Mouse (Mus musculus): ENCODE measurements around the gene Cope.

The Cope gene

DNA sequence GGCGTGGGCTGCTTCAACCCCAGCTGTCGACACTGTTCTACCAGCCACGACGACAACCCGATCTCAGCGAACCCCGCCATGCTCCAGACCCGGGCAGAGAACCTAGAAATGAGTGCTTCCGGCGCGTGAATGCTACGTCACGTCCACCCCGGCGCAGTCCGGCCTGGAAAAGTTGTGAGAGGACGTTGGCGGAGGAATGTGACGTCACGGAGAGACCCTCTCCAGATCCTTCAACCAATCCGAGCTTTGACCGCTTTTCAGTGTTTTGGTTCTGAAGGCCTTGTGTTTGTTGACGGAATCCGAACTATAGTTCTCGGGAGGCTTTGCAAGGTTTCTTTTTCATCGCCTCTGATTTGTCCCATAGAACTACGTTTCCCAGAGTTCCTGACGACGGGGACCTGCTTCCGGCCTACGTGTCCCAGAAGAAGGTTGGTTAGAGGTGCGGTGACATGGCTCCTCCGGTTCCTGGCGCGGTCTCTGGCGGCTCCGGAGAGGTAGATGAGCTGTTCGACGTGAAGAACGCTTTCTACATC lies at the start of gene Cope, which contains the start of gene Ddx49:
Cope (plus strand) TSS at position 161 of the 533 bp plus-strand sequence.
Ddx49 (minus strand) TSS at position 132 of the 533 bp plus-strand sequence.
- peak; percentile 90 to 92 for DNase-seq (ENCODE audit: low spot score in 2 of 2)

DNA sequence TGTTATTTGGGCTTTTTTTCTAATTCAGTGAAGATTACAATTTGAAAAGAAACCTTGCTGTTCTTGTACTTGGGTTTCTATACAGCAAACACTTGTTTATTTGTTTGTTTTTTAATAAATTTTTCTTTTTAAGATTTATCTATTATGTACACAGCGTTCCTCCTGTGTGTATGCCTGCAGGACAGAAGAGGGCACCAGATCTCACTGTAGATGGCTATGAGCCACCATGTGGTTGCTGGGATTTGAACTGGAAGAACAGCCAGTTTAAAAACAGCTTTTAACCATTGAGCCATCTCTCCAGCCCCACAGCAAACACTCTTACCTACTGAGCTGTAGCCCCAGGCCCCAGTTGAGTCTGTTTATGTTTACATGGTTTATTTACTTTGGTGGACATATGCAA lies 47.7 kb upstream of the Cope start:
- DNase-seq (ENCODE audit: low spot score in 2 of 2), result no peak

DNA sequence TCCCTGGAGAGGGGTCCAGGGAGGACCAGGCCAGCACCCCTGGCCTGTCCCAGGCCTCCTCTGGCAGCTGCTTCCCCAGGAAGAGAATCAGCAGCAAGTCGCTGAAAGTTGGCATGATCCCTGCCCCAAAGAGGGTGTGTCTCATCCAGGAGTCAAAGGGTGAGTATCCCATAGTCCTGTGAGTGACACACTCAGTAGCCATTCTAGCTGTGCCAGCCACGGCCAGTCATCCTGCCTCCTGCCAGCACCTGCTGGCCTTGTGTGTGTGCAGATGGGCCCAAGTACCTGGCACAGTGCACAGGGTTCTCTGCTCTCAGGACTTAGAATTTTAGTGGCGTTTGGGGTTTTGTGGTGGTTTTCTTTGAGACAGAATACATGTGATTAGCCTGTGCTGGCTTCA lies 44.9 kb upstream of the Cope start:
- no peak for DNase-seq (ENCODE audit: low spot score in 2 of 2)

DNA sequence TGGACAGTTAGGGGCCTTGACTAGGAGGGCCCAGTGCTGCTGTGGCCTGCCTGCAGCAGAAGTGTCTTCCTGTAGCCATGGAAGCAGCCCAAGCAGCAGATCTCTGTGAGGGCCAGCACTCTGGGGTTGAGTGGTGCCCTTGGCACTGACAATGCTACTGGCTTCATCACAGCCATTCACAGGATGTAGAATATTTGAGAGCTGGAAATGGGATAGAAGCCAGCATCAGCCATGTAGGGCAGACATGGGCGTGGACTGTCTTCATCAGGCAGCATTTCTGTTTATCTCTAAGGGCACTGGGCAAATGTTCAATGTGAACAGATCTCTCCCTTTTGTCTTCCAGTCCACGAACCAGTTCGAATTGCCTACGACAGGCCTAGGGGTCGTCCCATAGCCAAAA lies 43.7 kb upstream of the Cope start:
- DNase-seq (ENCODE audit: low spot score in 2 of 2), result no peak

DNA sequence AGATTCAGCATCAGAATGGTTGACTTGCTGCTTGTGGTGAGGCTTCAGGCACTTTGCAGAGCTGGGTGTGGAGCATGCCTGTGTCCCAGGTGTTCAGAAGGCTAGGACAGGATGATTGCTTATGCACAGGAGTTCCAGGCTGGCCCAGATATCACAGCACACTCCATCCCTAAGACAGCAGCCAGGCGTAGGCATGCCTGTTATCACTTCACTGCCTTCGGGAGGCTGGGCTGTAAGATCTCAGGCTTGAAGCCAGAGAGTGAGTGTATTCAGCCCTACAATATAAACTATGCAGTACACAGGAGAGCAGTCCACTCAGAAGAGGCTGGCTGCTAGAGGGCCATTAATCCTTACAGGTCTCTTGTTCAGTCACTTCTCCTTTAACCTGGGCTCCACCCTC lies 43.3 kb upstream of the Cope start:
- no peak for DNase-seq (ENCODE audit: low spot score in 2 of 2)

DNA sequence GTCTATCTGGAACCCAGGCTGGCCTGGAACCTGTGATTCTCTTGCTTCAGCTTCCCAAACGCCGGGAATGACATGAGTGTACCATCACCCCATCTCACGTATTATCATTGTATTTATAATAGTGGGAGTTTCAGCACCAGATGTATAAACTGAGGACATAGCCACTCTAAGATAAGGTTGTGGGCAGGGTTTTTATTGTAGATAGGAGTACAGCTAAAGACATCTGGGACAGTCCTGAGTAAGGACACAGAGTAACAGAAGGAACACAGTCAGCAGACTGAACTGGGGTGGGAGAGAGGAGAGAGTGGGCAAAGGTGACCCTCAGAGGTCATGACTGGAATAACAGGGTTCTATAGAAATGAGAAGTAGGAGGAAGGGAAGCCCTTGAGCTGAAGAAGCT lies 34.6 kb upstream of the Cope start:
- DNase-seq (ENCODE audit: low spot score in 2 of 2), result no peak

DNA sequence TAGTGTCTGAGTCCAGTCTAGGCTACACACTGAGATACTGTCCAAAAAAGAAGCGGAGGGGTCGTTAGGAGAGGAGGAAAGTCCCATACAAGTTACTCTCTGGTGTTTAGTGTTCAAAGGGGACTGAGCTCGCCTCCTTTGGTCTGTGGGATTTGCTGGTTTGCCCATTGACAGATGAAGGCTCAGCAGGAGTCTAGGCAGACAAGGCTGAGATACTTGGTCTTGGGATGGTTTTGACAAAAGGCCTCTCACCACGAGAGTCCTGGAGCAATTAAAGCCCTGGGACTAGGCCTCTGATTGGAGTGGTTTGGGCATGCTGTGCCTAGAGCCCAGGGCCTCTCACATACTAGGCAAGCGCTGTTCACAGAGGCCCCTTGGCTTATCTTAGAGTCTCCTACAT lies 34.0 kb upstream of the Cope start:
- no peak for DNase-seq (ENCODE audit: low spot score in 2 of 2)

DNA sequence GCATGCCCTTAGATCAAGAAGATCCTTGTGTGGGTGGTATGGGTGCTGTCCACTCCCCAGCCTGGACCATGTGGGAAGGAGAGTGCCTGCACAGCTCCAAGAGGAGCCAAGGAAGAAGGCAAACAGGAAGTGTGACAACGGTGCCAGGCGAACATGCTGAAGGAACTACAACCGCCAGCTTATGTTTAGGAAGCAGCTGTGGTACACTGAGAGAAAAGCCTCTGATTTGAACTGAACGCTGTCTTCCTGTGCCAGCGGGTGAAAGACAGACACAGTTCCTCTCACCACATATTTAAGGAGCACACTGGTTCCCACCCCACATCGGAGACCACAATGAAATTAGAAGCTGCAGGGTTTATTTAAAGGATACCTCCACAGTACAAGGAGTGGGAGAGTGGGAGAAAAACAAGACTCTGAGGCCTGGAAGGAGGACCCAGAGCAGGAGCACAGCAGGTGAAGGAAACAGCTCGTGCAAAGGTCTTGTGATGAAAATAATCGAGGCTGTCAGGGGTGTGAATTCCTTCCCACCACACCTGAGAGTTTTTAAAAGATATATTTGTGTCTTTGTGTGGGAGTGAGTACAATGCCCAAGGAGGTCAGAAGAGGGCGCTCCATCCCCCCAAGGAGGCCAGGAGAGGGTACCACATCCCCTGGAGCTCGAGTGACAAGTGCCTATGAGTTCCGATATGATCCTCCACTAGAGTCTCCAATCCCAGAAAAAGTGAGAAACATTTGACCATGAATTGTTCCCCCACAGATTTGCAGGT lies 33.3 kb upstream of the Cope start:
- peak in 1 of 2 experiments; percentile 23 for DNase-seq (ENCODE audit: low spot score in 2 of 2)

DNA sequence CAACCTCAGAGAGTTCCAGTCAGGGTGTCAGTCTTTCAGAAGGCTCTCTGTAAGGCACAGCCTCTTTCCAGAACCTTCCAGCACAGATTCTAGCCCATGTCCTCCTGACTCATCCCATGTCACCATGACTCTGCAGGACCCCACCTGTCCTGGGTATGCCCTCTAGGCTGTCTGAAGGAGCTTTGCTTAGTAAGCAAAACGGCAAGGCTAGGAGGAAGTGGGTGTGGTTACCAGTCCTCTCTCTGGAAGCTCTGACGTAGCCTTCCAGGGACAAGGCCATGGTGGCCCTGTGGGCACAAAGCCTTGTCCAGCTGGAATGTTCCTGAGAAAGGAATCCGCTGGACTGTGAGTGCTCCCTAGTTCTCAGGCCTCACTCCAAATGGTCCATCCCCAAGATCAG lies 29.4 kb upstream of the Cope start:
- no peak for DNase-seq (ENCODE audit: low spot score in 2 of 2)

DNA sequence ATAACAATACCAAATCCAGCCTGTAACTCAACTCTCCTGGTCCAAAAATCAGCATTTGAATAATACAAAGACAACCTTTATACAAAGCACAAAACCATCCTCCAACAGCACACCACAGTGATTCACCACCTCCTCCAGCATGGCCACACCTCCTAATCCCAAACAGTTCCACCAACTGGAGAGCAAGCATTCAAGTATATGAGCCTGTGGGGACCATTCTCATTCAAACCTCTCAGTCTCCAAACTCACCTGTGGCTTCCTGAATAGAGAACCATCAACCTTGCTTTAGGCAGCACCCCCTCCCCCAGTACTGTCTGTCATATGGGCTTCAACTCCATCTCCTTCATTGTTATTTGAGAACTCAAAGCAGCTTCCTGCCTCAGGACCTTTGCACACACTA lies 28.0 kb upstream of the Cope start:
- DNase-seq (ENCODE audit: low spot score in 2 of 2), result no peak

DNA sequence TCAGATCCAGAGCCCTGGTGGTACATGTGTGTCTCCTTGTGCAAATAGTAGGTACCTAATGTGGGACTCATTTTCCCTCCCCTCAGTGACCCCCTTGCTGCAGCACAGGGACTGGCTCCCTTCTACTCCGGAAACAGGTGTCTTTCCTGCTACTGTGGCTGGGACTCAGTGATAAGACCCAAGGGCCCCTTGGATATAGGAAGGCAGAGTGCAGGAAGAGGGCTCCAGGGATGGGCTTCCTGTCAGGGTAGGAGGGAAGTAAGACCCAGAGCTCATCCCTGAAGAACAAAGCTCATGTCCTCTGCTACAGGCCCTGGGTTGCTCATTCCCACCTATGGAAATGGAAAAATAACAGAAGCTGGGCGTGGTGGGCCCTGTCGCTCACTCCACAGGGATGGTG lies 25.8 kb upstream of the Cope start:
- no peak for DNase-seq (ENCODE audit: low spot score in 2 of 2)

DNA sequence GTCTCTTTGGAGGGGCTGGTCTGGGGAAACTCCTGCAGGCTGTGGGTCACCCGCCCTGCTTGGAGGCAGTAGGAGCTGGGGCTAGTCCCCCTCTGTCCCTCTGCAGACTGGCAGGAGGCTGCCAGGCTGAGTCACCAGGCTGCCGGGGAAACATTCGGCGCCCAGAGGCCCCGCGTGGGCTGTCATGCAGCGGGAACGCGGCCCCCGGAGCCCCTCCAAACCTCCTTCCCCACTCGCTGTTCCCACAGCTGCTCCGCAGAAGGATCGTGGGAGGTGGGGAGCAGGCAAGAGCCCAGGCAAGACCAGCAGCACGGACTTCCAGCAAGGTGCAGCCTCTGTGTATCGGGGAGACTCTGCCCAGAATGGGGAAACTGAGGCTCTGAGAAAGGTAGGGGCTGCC lies 24.1 kb upstream of the Cope start:
- no peak for DNase-seq (ENCODE audit: low spot score in 2 of 2)

DNA sequence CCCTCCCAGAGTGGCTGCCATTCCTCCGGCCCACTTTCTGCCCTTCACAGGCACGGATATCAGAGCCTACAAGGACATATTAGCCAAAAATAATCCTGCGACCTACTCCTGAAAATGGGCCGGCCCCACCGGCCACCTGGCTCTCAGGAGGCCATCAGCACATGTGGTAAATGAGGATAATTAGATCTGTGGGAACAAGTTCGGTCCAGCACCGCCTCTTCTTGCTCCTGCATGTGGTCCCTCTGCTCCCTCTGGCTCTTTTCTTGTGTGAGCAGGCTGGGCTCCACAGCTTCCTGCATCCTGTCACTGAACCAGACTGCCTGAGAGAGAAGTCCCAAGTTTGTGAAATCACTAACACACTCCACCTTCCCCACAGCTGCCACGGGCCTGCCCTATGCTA lies 23.1 kb upstream of the Cope start:
- no peak for DNase-seq (ENCODE audit: low spot score in 2 of 2)

DNA sequence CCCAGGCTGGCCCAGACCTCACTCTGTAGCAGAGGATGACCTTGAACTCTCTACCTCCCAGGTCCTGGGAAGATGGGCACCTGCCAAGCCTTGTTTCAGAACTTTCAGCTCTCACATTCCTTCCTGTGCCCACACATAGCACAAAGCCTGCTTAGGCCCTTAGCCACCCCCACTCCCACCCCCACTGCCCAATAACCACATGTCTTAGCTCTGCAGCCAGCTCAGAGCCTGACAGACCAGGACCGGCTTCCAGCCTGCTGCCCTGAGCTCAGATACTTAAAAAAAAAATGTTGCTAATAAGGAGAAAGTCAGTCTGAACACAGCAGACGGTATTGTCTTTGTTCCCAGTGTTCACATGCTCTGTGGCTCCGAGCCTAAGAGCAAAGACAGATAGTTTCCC lies 21.3 kb upstream of the Cope start:
- DNase-seq (ENCODE audit: low spot score in 2 of 2), result no peak

DNA sequence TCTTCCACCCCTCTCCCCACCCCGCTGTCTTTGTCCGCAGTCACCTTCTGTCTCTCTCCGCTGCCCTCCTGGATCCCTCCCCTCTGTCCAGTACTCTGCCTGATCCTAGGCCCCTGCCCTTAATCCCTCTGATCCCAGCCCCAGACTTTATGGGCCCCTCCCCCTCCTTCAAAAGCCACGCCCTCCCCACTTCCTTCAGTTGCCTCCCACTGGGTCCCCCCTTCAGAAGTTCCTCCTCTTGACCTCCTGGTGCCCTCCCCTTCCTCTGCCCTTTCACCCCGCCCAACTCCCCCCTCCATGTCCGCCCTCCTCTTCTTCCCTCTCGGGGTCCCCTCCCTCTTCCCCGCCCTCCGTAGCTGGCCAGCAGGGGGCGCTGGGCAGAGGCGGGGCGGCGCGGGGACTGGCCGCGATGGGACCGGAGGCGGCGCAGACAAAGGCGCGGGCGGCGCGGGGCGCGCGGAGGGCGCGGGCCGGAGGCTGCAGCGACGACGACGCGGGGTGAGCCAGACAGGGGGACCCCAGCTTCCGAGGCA lies 19.6 kb upstream of the Cope start, which contains the start of gene Homer3:
Homer3 (plus strand) TSS at position 225 of the 533 bp plus-strand sequence.
- DNase-seq (ENCODE audit: low spot score in 2 of 2), result peak; percentile 31 to 50

DNA sequence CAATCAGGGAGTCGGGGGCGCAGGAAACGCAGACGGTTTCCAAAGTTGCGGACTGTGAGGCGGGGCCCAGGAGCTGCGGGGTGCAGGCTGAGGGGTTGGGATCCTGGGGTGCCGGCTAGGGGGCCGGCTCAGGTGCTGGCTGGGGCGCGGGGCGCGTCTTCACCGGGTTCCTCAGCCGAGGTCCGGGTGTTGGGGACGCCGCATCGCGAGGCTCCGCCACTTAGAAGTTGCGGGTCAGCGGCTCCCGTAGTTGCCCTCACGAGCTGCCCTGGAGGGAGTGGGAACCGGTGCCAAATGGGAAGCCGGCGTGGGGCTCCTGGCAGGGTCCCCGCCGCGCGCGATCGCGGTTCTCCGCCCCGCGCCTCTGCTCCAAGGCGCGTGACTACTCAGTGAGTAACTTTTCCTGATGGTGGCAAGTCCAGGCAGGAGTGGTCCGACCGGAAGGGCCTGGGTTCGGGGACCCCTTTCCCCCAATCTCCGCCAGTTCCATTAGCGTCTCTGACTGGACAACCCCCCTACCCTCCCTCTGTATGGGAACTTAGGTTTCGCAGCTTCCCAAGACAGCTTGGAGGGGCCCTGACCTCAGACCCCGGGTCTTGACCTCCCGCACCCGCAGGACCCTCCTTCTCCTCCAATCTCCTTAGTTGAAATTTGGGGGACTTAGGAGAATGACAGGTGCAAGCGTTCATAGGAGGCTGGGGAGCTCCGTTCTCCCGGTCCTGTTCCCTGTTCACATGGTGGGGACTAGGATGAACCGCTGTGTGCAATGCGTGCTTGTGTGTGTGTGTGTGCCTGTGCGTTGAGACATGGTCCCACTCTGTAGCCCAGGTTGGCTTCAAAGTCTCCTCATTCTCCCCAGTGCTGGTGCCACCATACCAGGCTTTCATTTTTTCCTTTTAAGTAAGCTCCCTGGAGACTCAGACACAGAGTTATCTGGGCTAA lies 18.9 kb upstream of the Cope start:
- DNase-seq (ENCODE audit: low spot score in 2 of 2), result no peak

DNA sequence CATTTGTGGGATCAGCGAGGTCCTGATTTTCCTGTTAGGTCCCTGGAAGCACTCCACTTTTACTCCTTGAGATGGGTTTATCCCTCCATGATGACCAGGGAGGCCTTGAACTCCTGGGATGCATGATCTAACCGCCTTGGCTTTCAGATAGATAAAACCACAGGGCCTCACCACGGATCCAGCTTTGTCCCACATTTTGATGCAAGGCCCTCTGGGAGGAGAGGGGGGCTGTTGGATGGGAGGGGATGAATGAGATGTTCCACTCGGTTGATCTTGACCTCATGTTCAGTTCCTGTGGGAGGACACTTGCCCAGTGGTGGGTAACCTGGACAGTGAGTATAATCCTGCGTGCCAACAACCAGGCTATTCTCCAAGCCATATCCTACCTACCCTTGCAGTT lies 17.9 kb upstream of the Cope start:
- DNase-seq (ENCODE audit: low spot score in 2 of 2), result no peak

DNA sequence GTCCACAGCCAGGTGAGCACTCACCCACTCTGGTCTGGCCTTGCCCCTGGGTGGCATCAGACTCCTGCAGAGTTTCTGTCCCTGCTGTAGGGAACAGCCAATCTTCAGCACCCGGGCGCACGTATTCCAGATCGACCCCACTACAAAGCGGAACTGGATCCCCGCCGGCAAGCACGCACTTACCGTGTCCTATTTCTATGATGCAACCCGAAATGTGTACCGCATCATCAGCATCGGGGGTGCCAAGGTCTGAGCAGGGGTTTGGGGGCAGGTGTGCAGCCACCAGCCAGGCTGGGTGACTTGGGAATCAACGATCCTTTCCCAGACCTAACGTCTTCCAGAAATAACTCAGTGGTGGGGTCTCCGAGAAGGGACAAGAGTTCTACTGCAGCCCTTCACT lies 17.0 kb upstream of the Cope start:
- DNase-seq (ENCODE audit: low spot score in 2 of 2), result no peak

DNA sequence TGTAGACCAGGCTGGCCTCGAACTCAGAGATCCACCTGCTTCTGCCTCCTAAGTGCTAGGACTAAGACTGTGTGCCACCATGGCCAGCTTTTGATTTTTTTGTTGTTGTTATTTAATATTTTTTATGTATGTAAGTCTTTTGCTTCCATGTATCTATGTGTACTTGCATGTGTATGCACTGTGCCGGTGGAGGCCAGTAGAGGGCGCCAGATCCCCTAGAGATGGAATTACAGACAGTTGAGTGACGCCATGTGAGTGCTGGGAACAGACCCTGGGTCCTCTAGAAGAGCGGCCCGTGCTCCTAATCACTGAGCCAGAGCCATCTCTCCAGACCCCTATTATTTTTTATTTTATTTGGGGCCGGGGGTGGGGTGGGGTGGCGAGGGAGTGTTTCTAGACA lies 15.6 kb upstream of the Cope start:
- DNase-seq (ENCODE audit: low spot score in 2 of 2), result no peak

DNA sequence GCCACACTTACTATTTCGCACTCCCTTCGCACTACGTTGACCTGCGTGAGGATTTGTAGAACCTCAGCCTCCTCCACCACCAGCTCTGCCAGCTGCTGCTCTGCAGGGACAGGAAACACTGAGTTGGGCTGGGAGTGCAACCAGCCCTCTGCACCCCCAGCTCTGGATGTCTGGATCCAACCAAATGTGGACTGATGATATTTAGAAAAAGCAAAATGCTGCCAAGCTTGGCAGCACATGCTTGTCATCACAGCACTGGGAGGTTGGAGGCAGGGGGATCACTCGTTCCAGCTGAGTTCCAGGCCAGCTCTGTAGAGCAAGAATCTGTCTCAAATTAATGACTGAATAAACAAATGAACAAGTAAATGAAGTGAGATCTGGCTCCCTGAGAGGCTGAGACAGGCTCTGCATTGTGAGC lies 8.3 kb upstream of the Cope start:
- DNase-seq (ENCODE audit: low spot score in 2 of 2), result no peak

DNA sequence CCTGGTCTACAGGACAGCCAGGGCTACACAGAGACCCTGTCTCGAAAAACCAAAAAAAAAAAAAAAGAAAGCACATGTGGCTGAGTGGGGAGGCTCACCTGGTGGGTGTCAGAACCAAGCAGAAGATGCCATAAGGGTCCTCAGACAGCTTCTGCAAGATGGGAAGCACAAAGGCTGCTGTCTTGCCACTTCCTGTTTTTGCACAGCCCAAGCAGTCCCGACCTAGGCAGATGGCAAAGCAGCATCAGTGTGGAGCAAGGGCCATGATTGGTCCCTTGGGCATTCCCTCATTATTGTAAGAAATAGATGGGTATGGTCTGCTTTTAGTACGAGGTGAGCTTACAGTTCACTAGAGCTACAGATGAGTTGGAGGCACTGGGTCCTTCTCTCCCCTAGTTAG lies 1.4 kb upstream of the Cope start:
- no peak for DNase-seq (ENCODE audit: low spot score in 2 of 2)

DNA sequence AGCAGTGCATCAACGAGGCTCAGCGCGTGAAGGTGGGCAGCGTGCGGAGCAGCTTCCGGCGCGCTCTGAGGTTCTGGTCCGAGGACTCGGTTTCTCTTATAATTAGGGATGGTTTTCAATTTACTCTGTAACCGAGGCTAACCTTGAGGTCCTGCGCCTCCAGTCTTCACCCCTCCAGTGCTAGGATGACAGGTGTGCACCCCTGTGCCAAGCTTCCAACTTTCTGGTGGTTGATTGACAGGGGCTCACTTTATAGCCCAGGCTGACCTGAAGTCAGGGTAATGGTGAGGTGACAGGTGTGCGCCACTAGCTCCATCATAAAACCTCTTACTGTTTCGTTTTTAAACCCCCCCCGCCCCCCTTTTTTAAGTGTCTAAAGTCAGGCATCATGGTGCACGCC lies 583 bp downstream of the Cope start:
- no peak for DNase-seq (ENCODE audit: low spot score in 2 of 2)
